Mouse (Mus musculus) cerebellum, adult 9-11 months (tissue): ENCODE data around the gene Ccdc173.
A peak's percentile ranks its signal among the peaks of the same experiment; 100 is the strongest.
"Not testable (repeated sequence)": the region's sequence is repeated elsewhere in the genome, so short reads cannot be mapped to it uniquely, and the experiment has no call there.

Experiments
- DNase-seq: peaks from one replicate; pipeline ENCODE4 v3.0.0; 2022

The Ccdc173 gene

GRCm38 (mm10) chr2:69789429-69790069 lies at the start of gene Ccdc173, which contains the start of gene Phospho2:
Gene Ccdc173, minus strand, starts transcription at chr2:69789575.
Gene Phospho2, plus strand, starts transcription at chr2:69789623.
- DNase-seq, result peak; percentile 98

GRCm38 (mm10) chr2:69838707-69839106 lies 49.3 kb upstream of the Ccdc173 start:
- no peak for DNase-seq

- no peak for DNase-seq
These were observed 48.6 kb upstream of the Ccdc173 start for GRCm38 (mm10) chr2:69837996-69838395.

- DNase-seq, result no peak
These were observed 48.0 kb upstream of the Ccdc173 start for GRCm38 (mm10) chr2:69837244-69837967.

GRCm38 (mm10) chr2:69830116-69830515 lies 40.7 kb upstream of the Ccdc173 start:
- no peak for DNase-seq

GRCm38 (mm10) chr2:69829680-69830079 lies 40.3 kb upstream of the Ccdc173 start:
- DNase-seq, result no peak

GRCm38 (mm10) chr2:69828031-69828430 lies 38.7 kb upstream of the Ccdc173 start:
- DNase-seq, result no peak

GRCm38 (mm10) chr2:69826380-69826779 lies 37.0 kb upstream of the Ccdc173 start:
- peak; percentile 82 for DNase-seq

GRCm38 (mm10) chr2:69825898-69826297 lies 36.5 kb upstream of the Ccdc173 start:
- DNase-seq, result peak; percentile 44

- DNase-seq, result no peak
These were observed 33.8 kb upstream of the Ccdc173 start for GRCm38 (mm10) chr2:69823129-69823677.

- DNase-seq, result peak; percentile 68
These were observed 33.2 kb upstream of the Ccdc173 start for GRCm38 (mm10) chr2:69822361-69823128.

- DNase-seq, result no peak
These were observed 32.3 kb upstream of the Ccdc173 start, which contains the start of gene Klhl23 for GRCm38 (mm10) chr2:69821711-69822110. Gene Klhl23, plus strand, starts transcription at chr2:69821944.

- DNase-seq, result no peak
These were observed 30.8 kb upstream of the Ccdc173 start for GRCm38 (mm10) chr2:69820201-69820600.

- no peak for DNase-seq
These were observed 29.1 kb upstream of the Ccdc173 start for GRCm38 (mm10) chr2:69818350-69819085.

- no peak for DNase-seq
These were observed 27.2 kb upstream of the Ccdc173 start for GRCm38 (mm10) chr2:69816575-69816974.

GRCm38 (mm10) chr2:69811349-69811748 lies 22.0 kb upstream of the Ccdc173 start:
- DNase-seq, result not testable (repeated sequence)

- no peak for DNase-seq
These were observed 20.8 kb upstream of the Ccdc173 start for GRCm38 (mm10) chr2:69810169-69810568.

GRCm38 (mm10) chr2:69804663-69805062 lies 15.3 kb upstream of the Ccdc173 start:
- DNase-seq, result not testable (repeated sequence)

GRCm38 (mm10) chr2:69803756-69804155 lies 14.4 kb upstream of the Ccdc173 start:
- DNase-seq, result no peak

GRCm38 (mm10) chr2:69802911-69803312 lies 13.5 kb upstream of the Ccdc173 start:
- DNase-seq, result peak; percentile 25

- no peak for DNase-seq
These were observed 1.3 kb upstream of the Ccdc173 start for GRCm38 (mm10) chr2:69790722-69791121.

GRCm38 (mm10) chr2:69790285-69790684 lies 910 bp upstream of the Ccdc173 start:
- DNase-seq, result peak; percentile 80
